Mouse (Mus musculus): Measurements from ENCODE around the gene Ppm1k.
"Not testable (repeated sequence)": the region's sequence is repeated elsewhere in the genome, so short reads cannot be mapped to it uniquely, and the experiment has no call there.

Gene Ppm1k

DNA sequence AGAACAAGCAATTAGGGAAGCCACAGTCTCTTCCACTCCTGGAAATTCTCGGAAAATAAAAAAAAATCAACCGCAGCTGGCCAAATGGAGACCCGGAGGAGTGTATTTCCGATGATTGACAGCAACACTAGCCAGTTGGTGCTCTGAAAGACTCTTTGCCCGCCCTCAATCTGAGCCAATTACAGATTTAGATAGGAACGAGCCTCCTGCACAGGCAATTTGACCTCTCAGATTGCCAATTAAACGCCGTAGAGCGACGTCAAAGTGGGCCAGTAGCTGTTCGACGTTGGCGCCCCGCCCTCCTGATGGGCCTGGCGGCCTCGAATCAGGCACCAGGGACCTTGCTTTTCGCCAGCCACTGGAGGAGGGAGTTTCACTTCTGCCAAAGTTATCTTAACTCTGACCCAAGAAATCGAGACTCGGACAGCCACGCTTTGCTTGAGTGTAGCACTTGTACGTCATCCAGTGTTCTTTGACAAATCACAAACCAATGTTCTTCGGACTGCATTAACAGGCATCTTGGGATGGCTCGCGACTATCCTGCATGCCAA is at the start of gene Ppm1k:
Gene Ppm1k, minus strand, starts transcription at position 83 of the 551 bp plus-strand sequence.
- peak; percentile 99 for DNase-seq

DNA sequence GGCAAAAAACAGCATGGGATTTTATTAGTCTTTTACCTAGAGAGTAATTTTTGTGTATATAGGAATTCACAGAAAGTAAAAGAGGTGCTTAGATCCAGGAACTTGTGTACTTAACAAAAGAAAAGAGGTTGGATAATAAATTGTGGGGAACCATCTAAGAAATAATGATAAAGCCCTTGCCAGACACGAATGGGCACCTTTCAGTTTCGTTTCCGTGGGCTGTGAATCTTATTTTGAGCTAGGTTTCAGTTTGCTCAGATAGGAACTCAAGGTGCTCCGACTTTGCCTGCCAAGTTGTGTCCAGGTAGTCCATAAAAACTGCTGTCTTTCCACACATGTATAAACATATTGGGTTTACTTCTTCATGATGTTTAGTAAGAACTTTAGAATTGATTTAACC is 47.1 kb upstream of the Ppm1k start:
- no peak for DNase-seq

DNA sequence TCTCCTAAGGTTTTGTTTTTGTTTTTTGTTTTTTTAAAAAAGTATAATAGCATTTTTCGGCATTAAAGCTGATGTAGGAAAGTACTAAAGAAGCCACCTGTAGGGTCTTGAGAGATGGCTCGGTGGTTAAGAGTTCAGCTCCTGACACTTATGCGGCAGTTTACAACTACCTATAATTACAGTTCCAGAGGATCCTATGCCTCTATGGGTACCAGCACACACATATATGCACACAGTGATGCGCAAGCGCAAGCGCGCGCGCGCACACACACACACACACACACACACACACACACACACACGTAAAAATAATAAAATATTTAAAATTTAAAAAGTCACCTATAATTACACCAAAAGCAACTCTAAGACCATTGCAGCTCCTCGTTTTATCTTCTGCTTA is 46.3 kb upstream of the Ppm1k start:
- no peak for DNase-seq

GRCm38 (mm10) chr6:57580881-57581548 is 45.7 kb upstream of the Ppm1k start, which contains the start of gene Herc6:
Gene Herc6, plus strand, starts transcription at chr6:57581000.
- DNase-seq, result peak; percentile 12

DNA sequence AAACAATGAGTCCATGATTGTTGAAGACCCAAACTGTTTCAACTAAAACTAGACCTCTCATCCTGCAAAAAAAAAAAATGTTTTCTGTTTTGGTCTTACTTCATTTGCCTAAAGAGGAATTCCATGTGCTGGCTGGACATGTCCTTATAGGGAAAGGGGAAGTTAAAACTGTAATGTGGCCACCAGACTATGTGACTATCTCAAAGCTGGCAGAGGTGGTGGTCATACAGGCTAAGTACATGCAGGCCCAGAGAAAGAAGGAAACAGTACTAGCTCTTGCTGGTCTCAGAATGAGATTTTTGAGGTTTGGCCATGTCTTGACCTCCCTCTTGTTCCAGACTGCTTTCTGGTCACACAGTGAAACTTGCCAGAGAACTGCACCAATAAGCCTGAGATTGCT is 36.3 kb upstream of the Ppm1k start:
- DNase-seq, result no peak

- no peak for DNase-seq
These were observed 35.1 kb upstream of the Ppm1k start for GRCm38 (mm10) chr6:57570170-57570974.

- no peak for DNase-seq
These were observed 32.4 kb upstream of the Ppm1k start for GRCm38 (mm10) chr6:57567630-57568029.

GRCm38 (mm10) chr6:57565452-57565851 is 30.2 kb upstream of the Ppm1k start:
- DNase-seq, result no peak

- no peak for DNase-seq
These were observed 28.2 kb upstream of the Ppm1k start for GRCm38 (mm10) chr6:57563454-57563853.

DNA sequence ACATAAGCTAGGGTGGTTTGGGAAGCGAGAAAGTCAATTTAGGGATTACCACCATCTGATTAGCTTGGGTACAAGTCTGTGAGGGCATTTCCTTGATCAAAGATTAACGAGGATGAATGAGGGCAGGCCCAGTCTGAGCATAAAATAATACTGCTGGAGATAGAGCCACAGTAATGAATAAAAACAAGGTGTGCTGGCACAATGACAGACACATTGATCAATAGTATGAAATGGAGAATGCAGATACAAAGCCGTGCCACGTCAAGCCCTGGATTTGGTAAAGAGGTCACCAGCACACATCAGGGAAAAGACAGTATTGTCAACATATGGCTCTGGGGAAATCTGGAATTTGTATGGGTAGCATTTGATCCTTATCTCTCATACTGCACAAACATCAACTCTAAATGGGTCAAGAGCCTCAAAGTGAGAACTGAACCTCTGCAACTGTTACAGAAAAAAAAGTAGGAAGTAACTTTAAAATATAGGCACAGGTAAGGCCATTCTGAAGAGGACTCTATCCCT is 22.6 kb upstream of the Ppm1k start:
- no peak for DNase-seq

- no peak for DNase-seq
These were observed 16.0 kb upstream of the Ppm1k start for GRCm38 (mm10) chr6:57551211-57551796.

GRCm38 (mm10) chr6:57544866-57545265 is 9.6 kb upstream of the Ppm1k start:
- no peak for DNase-seq

- DNase-seq, result not testable (repeated sequence)
These were observed 8.3 kb upstream of the Ppm1k start for GRCm38 (mm10) chr6:57543591-57543990.

DNA sequence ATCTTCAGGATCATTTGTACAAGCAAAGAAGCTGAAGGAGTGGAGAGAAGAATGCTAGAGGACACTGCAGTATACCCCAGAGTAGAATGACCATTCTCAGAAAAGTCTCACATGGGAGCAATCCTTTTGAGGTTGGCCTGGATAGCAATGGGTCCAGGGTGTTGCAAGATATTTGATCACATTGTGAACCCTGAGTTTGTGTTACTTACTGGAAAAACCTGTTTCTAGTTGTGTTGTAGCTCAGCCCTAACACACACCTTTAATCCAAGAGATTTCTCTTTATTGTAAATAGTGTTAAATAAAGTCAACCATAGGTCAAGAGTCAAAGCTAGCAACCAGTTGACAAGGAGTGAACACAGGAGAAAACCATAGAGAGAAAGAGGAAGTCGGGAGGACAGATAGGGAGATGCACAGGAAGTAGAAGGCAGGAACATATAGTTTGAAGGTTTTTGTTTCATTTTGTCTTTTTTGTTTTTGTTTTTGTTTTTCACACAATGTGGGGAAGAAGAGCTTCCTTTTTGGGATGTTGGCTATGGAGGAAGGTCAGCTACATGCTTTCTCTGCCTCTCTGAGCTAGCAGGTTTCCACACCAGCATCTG is 6.6 kb upstream of the Ppm1k start:
- DNase-seq, result no peak

- DNase-seq, result no peak
These were observed 5.8 kb upstream of the Ppm1k start for GRCm38 (mm10) chr6:57540950-57541498.

DNA sequence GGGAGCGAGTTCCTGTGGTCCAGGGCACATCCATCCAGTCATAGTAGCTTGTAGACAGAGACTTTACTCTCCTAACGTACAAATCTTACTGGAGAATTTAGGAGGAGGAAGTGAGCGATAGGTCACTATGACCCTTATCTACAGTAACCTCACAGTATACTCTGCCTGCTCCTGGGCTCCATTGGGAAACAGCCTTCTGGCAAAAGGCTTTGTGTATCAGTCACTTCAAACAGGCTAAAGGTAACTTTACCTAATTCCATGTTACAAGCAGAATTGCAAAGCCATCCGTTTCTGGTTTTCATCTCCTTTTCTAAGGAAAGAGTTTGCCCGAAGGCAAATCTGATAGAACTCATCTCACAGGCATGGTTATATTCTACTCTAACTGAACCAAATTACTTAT is 2.6 kb upstream of the Ppm1k start:
- DNase-seq, result no peak

DNA sequence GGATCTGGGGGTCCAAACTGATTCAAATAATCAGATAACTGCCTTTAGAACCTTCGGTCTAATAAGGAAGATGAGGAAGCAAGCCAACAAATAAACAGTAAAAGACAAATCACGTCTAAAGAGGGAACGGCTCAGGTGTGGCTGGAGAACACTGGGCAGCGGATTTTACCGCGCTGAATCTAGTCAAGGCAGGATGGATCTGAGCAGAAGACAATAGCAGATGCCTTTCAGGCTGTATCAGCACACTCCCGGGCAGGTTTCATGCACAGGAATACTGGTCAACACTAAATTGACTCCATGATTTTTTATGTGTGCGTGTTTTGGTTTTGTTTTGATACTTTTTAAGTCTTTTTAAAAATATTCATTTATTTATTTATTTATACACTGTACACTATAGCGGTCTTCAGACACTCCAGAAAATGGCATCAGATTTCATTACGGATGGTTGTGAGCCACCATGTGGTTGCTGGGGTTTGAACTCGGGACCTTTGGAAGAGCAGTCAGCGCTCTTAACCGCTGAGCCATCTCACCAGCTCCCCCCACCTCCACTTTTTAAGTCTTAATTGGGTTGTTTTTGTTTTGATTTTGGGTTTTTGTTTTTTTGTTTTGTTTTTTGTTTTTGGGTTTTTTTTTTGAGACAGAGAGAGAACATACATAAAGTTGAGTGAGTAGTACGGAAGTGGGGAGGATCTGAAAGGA is 852 bp upstream of the Ppm1k start:
- peak; percentile 55 for DNase-seq

DNA sequence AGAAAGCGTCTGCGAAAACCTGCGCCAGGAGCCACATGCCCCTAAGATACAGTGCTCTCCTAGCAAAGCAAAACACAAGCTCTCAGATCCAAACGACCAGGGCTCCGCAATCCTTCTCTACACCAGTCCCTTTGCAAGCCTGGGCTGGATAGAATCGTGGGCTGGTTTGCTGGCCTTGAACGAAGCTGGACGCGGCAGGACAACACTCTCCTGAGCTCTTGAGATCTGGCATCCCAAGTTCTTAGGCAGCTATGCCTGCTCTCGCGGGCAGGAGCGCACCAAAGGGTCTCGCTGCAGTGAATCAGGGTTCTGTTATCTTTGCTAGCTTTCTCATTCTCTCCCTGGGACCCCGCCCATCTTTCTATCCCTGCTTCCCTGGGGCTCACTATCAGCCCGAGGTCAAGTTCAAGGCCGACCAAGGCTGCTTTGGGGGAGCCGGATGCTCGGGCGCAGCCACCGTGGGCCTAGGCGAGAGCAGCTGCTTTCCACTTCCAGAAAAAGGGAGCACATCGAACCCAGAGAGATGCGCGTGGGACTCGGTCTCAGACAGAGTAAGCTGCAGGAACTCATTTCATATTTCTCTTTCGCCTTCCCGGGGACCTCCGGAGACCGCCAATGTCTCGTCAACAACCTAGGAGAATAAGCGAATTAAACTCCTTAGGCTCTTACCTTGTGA is 519 bp downstream of the Ppm1k start:
- peak; percentile 58 for DNase-seq

DNA sequence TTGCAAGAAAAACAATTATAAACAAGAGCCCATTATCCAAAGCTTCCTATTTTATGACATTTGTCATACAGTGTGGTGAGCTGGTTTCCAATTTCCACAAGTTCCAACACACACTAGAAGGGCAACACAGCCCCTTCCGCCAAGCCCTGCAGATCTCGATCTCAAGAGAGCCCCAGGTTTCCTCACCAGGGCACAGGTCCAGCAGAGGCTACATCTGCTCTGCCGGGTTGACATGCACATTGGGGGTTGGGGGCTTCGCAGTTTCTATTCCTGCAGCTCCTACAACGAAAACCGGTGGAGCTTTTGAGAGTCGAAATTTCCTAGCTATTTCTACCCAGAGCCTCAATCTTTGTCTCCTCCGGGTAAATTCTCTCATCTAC is 1.0 kb downstream of the Ppm1k start:
- DNase-seq, result peak; percentile 49

- no peak for DNase-seq
These were observed 1.9 kb downstream of the Ppm1k start for GRCm38 (mm10) chr6:57533410-57533809.

DNA sequence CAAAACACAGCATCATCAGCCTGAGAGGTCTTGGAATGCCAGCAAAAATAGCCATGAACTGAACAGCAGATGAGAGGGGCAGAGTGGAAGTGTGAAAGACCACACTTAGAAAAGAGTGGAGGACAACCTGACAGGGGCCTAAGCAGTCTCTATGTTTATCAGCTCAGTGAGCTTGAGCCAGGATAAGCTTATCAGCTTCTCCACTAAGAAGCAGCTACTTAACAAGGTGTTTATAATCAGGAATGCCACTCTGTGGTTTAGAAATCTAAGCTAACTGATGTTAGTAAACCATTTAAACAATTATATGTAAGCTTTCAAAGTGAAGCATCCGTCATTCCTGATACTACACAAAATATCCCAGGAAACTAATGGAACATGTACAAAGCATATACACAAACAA is 3.2 kb downstream of the Ppm1k start:
- no peak for DNase-seq

- no peak for DNase-seq
These were observed 3.8 kb downstream of the Ppm1k start for GRCm38 (mm10) chr6:57531441-57531840.
